Mouse (Mus musculus) olfactory bulb, adult 2 months (tissue): Measurements from ENCODE around the gene Gm44511.
"Not testable (repeated sequence)": the region's sequence is repeated elsewhere in the genome, so short reads cannot be mapped to it uniquely, and the experiment has no call there.

Experiments
- CTCF ChIP-seq: fragments of 200-500 bp; IDR thresholded peaks from 2 replicates; pipeline ENCODE4 v1.5.1; 2012; ENCODE audit warnings: low read depth, mild to moderate bottlenecking, low read length, moderate library complexity; ENCODE audit not compliant: insufficient read depth
- POLR2A ChIP-seq: fragments of 200-500 bp; IDR thresholded peaks from 2 replicates; pipeline ENCODE4 v1.6.1; 2012; ENCODE audit warnings: mild to moderate bottlenecking, low read depth, low read length, moderate library complexity; ENCODE audit not compliant: insufficient read depth

DNA sequence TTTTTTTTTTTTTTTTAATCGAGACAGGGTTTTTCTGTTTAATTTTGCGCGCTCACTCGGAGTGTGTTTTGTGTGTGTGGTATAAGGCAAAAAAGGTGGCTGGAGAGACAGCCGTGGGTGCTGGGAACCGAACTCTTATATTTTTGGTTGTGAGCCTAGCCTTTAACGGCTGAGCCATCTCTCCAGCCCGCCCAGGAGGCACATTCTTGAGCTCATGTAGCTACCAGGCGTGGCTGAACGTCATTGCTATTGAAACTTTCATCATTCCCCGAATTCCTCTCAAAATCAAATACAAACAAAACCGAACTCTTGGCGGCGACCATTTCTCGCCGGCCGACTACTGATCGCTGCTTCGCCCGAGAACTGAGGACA is 27.4 kb downstream of the Gm44511 start:
- TF ChIP-seq CTCF, POLR2A: not testable (repeated sequence)
